Mouse (Mus musculus) embryonic fibroblast, embryonic 13.5 days (primary cell): ENCODE data around the gene Ryr1.

Experiments used
- CTCF ChIP-seq: IDR thresholded peaks from 2 replicates; pipeline ENCODE4 v1.5.1; 2011; ENCODE audit warnings: mild to moderate bottlenecking, control low read depth, low read length, moderate library complexity, borderline replicate concordance; ENCODE audit not compliant: insufficient read depth
- POLR2A ChIP-seq: IDR thresholded peaks from 2 replicates; pipeline ENCODE4 v1.6.1; 2011; ENCODE audit warnings: low read depth, mild to moderate bottlenecking, control low read depth, low read length, moderate library complexity

- TF ChIP-seq POLR2A, result no peak
- no peak for TF ChIP-seq CTCF
These were observed 29.2 kb upstream of the Ryr1 start for GRCm38 (mm10) chr7:29154018-29154720.
